Mouse (Mus musculus) heart, adult 2 months (tissue): ENCODE data around the gene Eps15l1. TPM values are rescaled to one million over a fixed set of nuclear protein-coding genes. Genes with fewer than 3 reads are reported as not detected.

Source experiments
- DNase-seq, 2 experiments: peaks; one replicate each; pipeline ENCODE4 v3.0.0; 2021
- H3K27ac ChIP-seq: fragments of 200-600 bp; 2 replicates; pipeline ENCODE4 v1.8.1; 2022
- H3K27me3 ChIP-seq: fragments of 200-500 bp; 2 replicates; pipeline ENCODE4 v1.6.1; 2012; ENCODE audit warnings: mild to moderate bottlenecking, low read length, inconsistent platforms, mixed read lengths; ENCODE audit not compliant: control insufficient read depth, insufficient read depth
- H3K36me3 ChIP-seq: fragments of 200-500 bp; 2 replicates; pipeline ENCODE4 v1.6.1; 2012; ENCODE audit warnings: low read length, inconsistent platforms; ENCODE audit not compliant: control insufficient read depth, insufficient read depth
- H3K4me1 ChIP-seq: fragments of 200-500 bp; 2 replicates; pipeline ENCODE4 v1.6.1; 2011; ENCODE audit warnings: low read length; ENCODE audit not compliant: control insufficient read depth, insufficient read depth
- H3K4me3 ChIP-seq: fragments of 200-600 bp; 2 replicates; pipeline ENCODE4 v1.8.1; 2022
- H3K79me2 ChIP-seq: fragments of 200-500 bp; replicated peaks from 2 replicates; pipeline ENCODE4 v1.6.1; 2012; ENCODE audit warnings: mild to moderate bottlenecking, inconsistent platforms, low read length, moderate library complexity, mixed read lengths; ENCODE audit not compliant: control insufficient read depth, insufficient read depth
- H3K9ac ChIP-seq: fragments of 200-500 bp; 2 replicates; pipeline ENCODE4 v1.6.1; 2012; ENCODE audit warnings: low read depth, mild to moderate bottlenecking, control low read depth, inconsistent platforms, low read length, mixed read lengths
- CTCF ChIP-seq: fragments of 200-600 bp; IDR thresholded peaks from 2 replicates; pipeline ENCODE4 v1.8.1; 2022; ENCODE audit warnings: antibody characterized with exemption, mild to moderate bottlenecking, moderate library complexity
- EP300 ChIP-seq: fragments of 200-500 bp; IDR thresholded peaks from 2 replicates; pipeline ENCODE4 v1.6.1; 2011; ENCODE audit warnings: low read depth, low read length, control low read depth; ENCODE audit not compliant: insufficient read depth
- POLR2A ChIP-seq: fragments of 200-500 bp; IDR thresholded peaks from 2 replicates; pipeline ENCODE4 v1.6.1; 2011; ENCODE audit warnings: mild to moderate bottlenecking, low read depth, low read length, control low read depth; ENCODE audit not compliant: insufficient read depth
- WGBS: fragments of 180-500 bp; shearing (Covaris S2); methylation state at CpG from one replicate; pipeline ENCODE4 v1.1.7; 2018; 5-methylcytosine and 5-hydroxymethylcytosine counted together
- intact Hi-C: fragments of 180-260 bp; cut with DNase I; formaldehyde crosslinking; loops from one replicate; pipeline ENCODE4 v1.15.1; 2025
- polyA plus RNA-seq: library from polyadenylated mRNA; depleted of rRNA; stranded (reverse); fragments of >200 nt; gene quantifications from 2 replicates; pipeline ENCODE4 v1.2.3, GENCODE M21; 2012
- total RNA-seq, 2 experiments: library from RNA; stranded (reverse); gene quantifications; 2 replicates each; pipeline ENCODE4 v1.2.3; 2021

The Eps15l1 gene
- total and polyA plus RNA-seq, 3 experiments, result 34.0 to 39.6 (median 36.2) TPM

- Histone ChIP-seq H3K4me1 (peaks cover 11% of the 10 kb centered on the region), H3K27ac (peak within 1 kb of the TSS; percentile 52), H3K36me3 (no peaks in the 10 kb centered on the region), H3K4me3 (no peak within 1 kb of the TSS), H3K27me3 (no peaks in the 10 kb centered on the region), H3K79me2 (no peaks in the 10 kb centered on the region), H3K9ac (no peak within 1 kb of the TSS)
- intact Hi-C loops, result no loop called here
- 86% methylated on average over 16 of the region's 16 CpGs for WGBS
- peak in 1 of 2 experiments; percentile 22 for DNase-seq
- no peak for TF ChIP-seq POLR2A
- TF ChIP-seq EP300, result no peak
- no peak for TF ChIP-seq CTCF
These were observed 115.9 kb downstream of the Eps15l1 start, which contains the start of gene Gm10282 for GRCm38 (mm10) chr8:72305210-72305905. Gene Gm10282, minus strand, starts transcription at chr8:72305260.

GRCm38 (mm10) chr8:72303633-72304032 is 117.6 kb downstream of the Eps15l1 start:
- Histone ChIP-seq H3K36me3 (no peaks in the 10 kb centered on the region), H3K4me3 (no peak overlapping the region; the same call in 1 of the 2 replicates), H3K4me1 (peaks cover 16% of the 10 kb centered on the region), H3K27ac (peak overlapping the region; percentile 91), H3K27me3 (no peaks in the 10 kb centered on the region), H3K9ac (no peak overlapping the region), H3K79me2 (no peaks in the 10 kb centered on the region)
- intact Hi-C loops, result loop anchor here (2.0 kb wide), 2 partner anchors 15 to 35 kb away; partner anchors contain the start of gene Klf2
- WGBS, result 11% methylated on average over 8 of the region's 8 CpGs
- TF ChIP-seq EP300 (peak; percentile 96), POLR2A (peak; percentile 85), CTCF (peak; percentile 25)
- peak; percentile 83 to 89 for DNase-seq

- intact Hi-C loops, result loop anchor here (2.0 kb wide), 2 partner anchors 16 to 34 kb away; partner anchors contain the start of gene Klf2
- peak; percentile 51 to 61 for DNase-seq
- peak overlapping the region; percentile 91 for H3K27ac ChIP-seq
These were observed 118.2 kb downstream of the Eps15l1 start for GRCm38 (mm10) chr8:72302986-72303612.

GRCm38 (mm10) chr8:72301497-72301896 is 119.8 kb downstream of the Eps15l1 start:
- no peak overlapping the region for H3K4me3 ChIP-seq
- peaks cover 17% of the 10 kb centered on the region for H3K4me1 ChIP-seq
- H3K36me3 ChIP-seq, result no peaks in the 10 kb centered on the region
- DNase-seq, result no peak
- 90% methylated on average over 5 of the region's 5 CpGs for WGBS
- no peak for TF ChIP-seq POLR2A
- no peak overlapping the region for H3K9ac ChIP-seq
- H3K27me3 ChIP-seq, result no peaks in the 10 kb centered on the region
- intact Hi-C loops, result no loop called here
- peak overlapping the region; percentile 77 for H3K27ac ChIP-seq
- H3K79me2 ChIP-seq, result no peaks in the 10 kb centered on the region

More at GRCm38 (mm10) chr8:72302986-72303612, 118.2 kb downstream of the Eps15l1 start:
- TF ChIP-seq CTCF, result no peak
- TF ChIP-seq POLR2A, result no peak
- no peak for TF ChIP-seq EP300
- Histone ChIP-seq H3K36me3 (no peaks in the 10 kb centered on the region), H3K9ac (peak overlapping the region; percentile 39), H3K27me3 (no peaks in the 10 kb centered on the region), H3K4me1 (peaks cover 15% of the 10 kb centered on the region), H3K79me2 (no peaks in the 10 kb centered on the region), H3K4me3 (no peak overlapping the region)
- 36% methylated on average over 8 of the region's 8 CpGs for WGBS

- intact Hi-C loops, result no loop called here
- 74% methylated on average over 9 of the region's 9 CpGs for WGBS
- no peak overlapping the region for H3K4me3 ChIP-seq
- H3K36me3 ChIP-seq, result peaks cover 3% of the 10 kb centered on the region
- no peaks in the 10 kb centered on the region for H3K27me3 ChIP-seq
- H3K79me2 ChIP-seq, result no peaks in the 10 kb centered on the region
- TF ChIP-seq POLR2A (peak; percentile 51), EP300 (peak; percentile 45; the same call in 1 of the 2 replicates), CTCF (peak; percentile 45)
- peak overlapping the region; percentile 43; the same call in 1 of the 2 replicates for H3K9ac ChIP-seq
- peak overlapping the region; percentile 77 for H3K27ac ChIP-seq
- peak in 1 of 2 experiments; percentile 37 for DNase-seq
- peaks cover 22% of the 10 kb centered on the region for H3K4me1 ChIP-seq
These were observed 120.4 kb downstream of the Eps15l1 start for GRCm38 (mm10) chr8:72300654-72301400.
